Mouse (Mus musculus) intestine, embryonic 16.5 days (tissue): ENCODE measurements around the gene Parm1. TPM values are rescaled to one million over a fixed set of nuclear protein-coding genes. Genes with fewer than 3 reads are reported as not detected.

Source experiments
- ATAC-seq: fragments of 200-750 bp; cut with Nextera tagmentation; 2 replicates; pipeline ENCODE4 v1.8.0; 2017; ENCODE audit warnings: moderate TSS enrichment, moderate library complexity
- H3K27ac ChIP-seq: fragments of 300-500 bp; sonication (generic); 2 replicates; pipeline ENCODE4 v1.5.1; 2014; ENCODE audit warnings: mild to moderate bottlenecking, low read length
- H3K27me3 ChIP-seq: fragments of 300-500 bp; sonication (generic); replicated peaks from 2 replicates; pipeline ENCODE4 v1.6.1; 2014; ENCODE audit warnings: low read length, control low read depth, mixed read lengths; ENCODE audit not compliant: control insufficient read depth, insufficient read depth
- H3K36me3 ChIP-seq: fragments of 300-500 bp; sonication (generic); 2 replicates; pipeline ENCODE4 v1.6.1; 2014; ENCODE audit warnings: low read length, control low read depth; ENCODE audit not compliant: control insufficient read depth, insufficient read depth
- H3K4me1 ChIP-seq: fragments of 300-500 bp; sonication (generic); 2 replicates; pipeline ENCODE4 v1.6.1; 2014; ENCODE audit warnings: low read length, control low read depth, mixed read lengths; ENCODE audit not compliant: control insufficient read depth, insufficient read depth
- H3K4me2 ChIP-seq: fragments of 300-500 bp; sonication (generic); 2 replicates; pipeline ENCODE4 v1.6.1; 2014; ENCODE audit warnings: low read depth, low read length, control low read depth
- H3K4me3 ChIP-seq: fragments of 300-500 bp; sonication (generic); 2 replicates; pipeline ENCODE4 v1.5.1; 2014; ENCODE audit warnings: mild to moderate bottlenecking, low read length
- H3K9ac ChIP-seq: fragments of 300-500 bp; sonication (generic); 2 replicates; pipeline ENCODE4 v1.6.1; 2014; ENCODE audit warnings: low read depth, low read length
- H3K9me3 ChIP-seq: fragments of 300-500 bp; sonication (generic); 2 replicates; pipeline ENCODE4 v1.6.1; 2016; ENCODE audit warnings: low read length, control low read depth; ENCODE audit not compliant: control insufficient read depth
- WGBS: fragments of 180-500 bp; shearing (Covaris S2); extraction: QIAGEN DNeasy Blood & Tissue Kit; methylation state at CpG from one replicate; pipeline ENCODE4 v1.1.7; 2014; 5-methylcytosine and 5-hydroxymethylcytosine counted together
- polyA plus RNA-seq: library from polyadenylated mRNA; unstranded; fragments of >200 nt; fragmentation: Nextera tagmentation; extraction: Ambion mirVana; gene quantifications from 2 replicates; pipeline ENCODE4 v1.2.1, GENCODE M21; 2015

Parm1 gene
- polyA plus RNA-seq: 20.2 and 20.8 TPM in 2 replicates

- H3K4me1 ChIP-seq: peaks cover 23% of the 10 kb centered on the region
- H3K36me3 ChIP-seq: no peaks in the 10 kb centered on the region
- no peaks in the 10 kb centered on the region for H3K27me3 ChIP-seq
- H3K9ac ChIP-seq: peak within 1 kb of the TSS; percentile 74
- H3K4me2 ChIP-seq: peak within 1 kb of the TSS; percentile 80
- peak within 1 kb of the TSS; percentile 59 for H3K4me3 ChIP-seq
- H3K27ac ChIP-seq: peak within 1 kb of the TSS; percentile 45; the same call in 1 of the 2 replicates
- under 1% methylated on average over 43 of the region's 48 CpGs for WGBS
- peak; percentile 99 for ATAC-seq
- H3K9me3 ChIP-seq: no peaks in the 10 kb centered on the region
Observed at GRCm38 (mm10) chr5:91517480-91518301, at the start of gene Parm1. Parm1 (plus strand) TSS chr5:91517615.

- no peaks in the 10 kb centered on the region for H3K4me1 ChIP-seq
- no peaks in the 10 kb centered on the region for H3K36me3 ChIP-seq
- H3K4me2 ChIP-seq: no peak overlapping the region
- no peak overlapping the region for H3K27ac ChIP-seq
- 92% methylated on average over 7 of the region's 7 CpGs for WGBS
- H3K9ac ChIP-seq: no peak overlapping the region
- H3K27me3 ChIP-seq: no peaks in the 10 kb centered on the region
- no peaks in the 10 kb centered on the region for H3K9me3 ChIP-seq
- no peak overlapping the region for H3K4me3 ChIP-seq
- no peak for ATAC-seq
Observed at GRCm38 (mm10) chr5:91475241-91475640, 42.2 kb upstream of the Parm1 start.

- Histone ChIP-seq H3K4me2 (no peak overlapping the region), H3K4me1 (no peaks in the 10 kb centered on the region), H3K27ac (no peak overlapping the region), H3K9ac (no peak overlapping the region), H3K4me3 (no peak overlapping the region), H3K27me3 (no peaks in the 10 kb centered on the region), H3K36me3 (no peaks in the 10 kb centered on the region), H3K9me3 (no peaks in the 10 kb centered on the region)
- ATAC-seq: no peak
- WGBS: 85% methylated on average over 7 of the region's 7 CpGs
Observed at GRCm38 (mm10) chr5:91476863-91477262, 40.6 kb upstream of the Parm1 start.

GRCm38 (mm10) chr5:91478673-91479072 is 38.7 kb upstream of the Parm1 start:
- no peak overlapping the region for H3K27ac ChIP-seq
- H3K4me3 ChIP-seq: no peak overlapping the region
- H3K36me3 ChIP-seq: no peaks in the 10 kb centered on the region
- ATAC-seq: no peak
- no peak overlapping the region for H3K9ac ChIP-seq
- H3K27me3 ChIP-seq: no peaks in the 10 kb centered on the region
- no peaks in the 10 kb centered on the region for H3K9me3 ChIP-seq
- 90% methylated on average over 4 of the region's 4 CpGs for WGBS
- no peak overlapping the region for H3K4me2 ChIP-seq
- H3K4me1 ChIP-seq: no peaks in the 10 kb centered on the region

GRCm38 (mm10) chr5:91480129-91480528 is 37.3 kb upstream of the Parm1 start:
- no peak overlapping the region for H3K27ac ChIP-seq
- H3K4me1 ChIP-seq: no peaks in the 10 kb centered on the region
- 76% methylated on average over 1 of the region's 1 CpGs for WGBS
- no peak for ATAC-seq
- H3K9me3 ChIP-seq: no peaks in the 10 kb centered on the region
- H3K9ac ChIP-seq: no peak overlapping the region
- H3K4me3 ChIP-seq: no peak overlapping the region
- no peaks in the 10 kb centered on the region for H3K36me3 ChIP-seq
- no peaks in the 10 kb centered on the region for H3K27me3 ChIP-seq
- no peak overlapping the region for H3K4me2 ChIP-seq

GRCm38 (mm10) chr5:91484324-91484723 is 33.1 kb upstream of the Parm1 start:
- 88% methylated on average over 1 of the region's 1 CpGs for WGBS
- Histone ChIP-seq H3K36me3 (no peaks in the 10 kb centered on the region), H3K4me1 (no peaks in the 10 kb centered on the region), H3K4me2 (no peak overlapping the region), H3K9me3 (no peaks in the 10 kb centered on the region), H3K27me3 (no peaks in the 10 kb centered on the region), H3K27ac (no peak overlapping the region), H3K9ac (no peak overlapping the region), H3K4me3 (no peak overlapping the region)
- no peak for ATAC-seq

GRCm38 (mm10) chr5:91494456-91494855 is 23.0 kb upstream of the Parm1 start:
- Histone ChIP-seq H3K36me3 (no peaks in the 10 kb centered on the region), H3K4me2 (no peak overlapping the region), H3K4me3 (no peak overlapping the region), H3K27ac (no peak overlapping the region), H3K9me3 (no peaks in the 10 kb centered on the region), H3K9ac (no peak overlapping the region), H3K4me1 (no peaks in the 10 kb centered on the region), H3K27me3 (no peaks in the 10 kb centered on the region)
- ATAC-seq: no peak
- 41% methylated on average over 5 of the region's 5 CpGs for WGBS

- no peak overlapping the region for H3K4me2 ChIP-seq
- H3K9ac ChIP-seq: no peak overlapping the region
- no peak overlapping the region for H3K4me3 ChIP-seq
- no peak overlapping the region for H3K27ac ChIP-seq
- no peaks in the 10 kb centered on the region for H3K36me3 ChIP-seq
- 81% methylated on average over 1 of the region's 1 CpGs for WGBS
- no peaks in the 10 kb centered on the region for H3K9me3 ChIP-seq
- H3K4me1 ChIP-seq: no peaks in the 10 kb centered on the region
- H3K27me3 ChIP-seq: no peaks in the 10 kb centered on the region
- no peak for ATAC-seq
Observed at GRCm38 (mm10) chr5:91501361-91501760, 16.1 kb upstream of the Parm1 start.

GRCm38 (mm10) chr5:91502366-91502765 is 15.0 kb upstream of the Parm1 start:
- Histone ChIP-seq H3K9ac (no peak overlapping the region), H3K4me2 (no peak overlapping the region), H3K36me3 (no peaks in the 10 kb centered on the region), H3K27ac (no peak overlapping the region), H3K9me3 (no peaks in the 10 kb centered on the region), H3K27me3 (no peaks in the 10 kb centered on the region), H3K4me1 (no peaks in the 10 kb centered on the region), H3K4me3 (no peak overlapping the region)
- WGBS: 89% methylated on average over 2 of the region's 2 CpGs
- no peak for ATAC-seq
